Mouse (Mus musculus) CD4-positive, CD25-positive, alpha-beta regulatory T cell, adult 2 months (primary cell): ENCODE measurements at regions not wholly inside any gene's neighbourhood (a gene's known extent, or its start where the extent isn't known, plus 50 kb on each side); places are given as distances from the start of the nearest gene placed in this dataset.

Experiments
- DNase-seq: peaks from one replicate; pipeline ENCODE4 v3.0.0-alpha.2; 2012; ENCODE audit warnings: low read depth, low spot score

- no peak for DNase-seq
Measured at GRCm38 (mm10) chr17:72993134-72993533, 75.0 kb downstream of the Lbh start.

DNA sequence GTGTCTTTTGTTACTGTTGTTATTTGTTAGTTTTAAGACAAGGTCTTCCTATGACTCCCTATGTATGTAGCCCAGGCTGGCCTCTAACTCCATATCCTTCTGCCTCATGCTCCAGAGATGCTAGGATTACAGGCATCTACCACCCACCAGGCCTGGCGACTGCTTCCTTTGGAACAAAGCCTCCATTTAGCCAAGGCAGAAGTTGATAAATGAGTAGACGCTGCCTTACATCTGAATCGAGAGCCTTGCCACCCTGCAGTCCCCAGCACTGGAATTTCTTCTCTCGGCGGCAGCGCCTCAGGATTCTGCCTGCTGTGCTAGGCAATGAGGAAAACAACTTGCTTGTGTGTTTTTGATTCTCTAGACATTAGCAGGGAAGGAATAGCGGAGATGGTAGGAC is 75.5 kb downstream of the Lbh start:
- no peak for DNase-seq

GRCm38 (mm10) chr17:72996539-72996938 is 78.4 kb downstream of the Lbh start:
- peak; percentile 81 for DNase-seq

DNA sequence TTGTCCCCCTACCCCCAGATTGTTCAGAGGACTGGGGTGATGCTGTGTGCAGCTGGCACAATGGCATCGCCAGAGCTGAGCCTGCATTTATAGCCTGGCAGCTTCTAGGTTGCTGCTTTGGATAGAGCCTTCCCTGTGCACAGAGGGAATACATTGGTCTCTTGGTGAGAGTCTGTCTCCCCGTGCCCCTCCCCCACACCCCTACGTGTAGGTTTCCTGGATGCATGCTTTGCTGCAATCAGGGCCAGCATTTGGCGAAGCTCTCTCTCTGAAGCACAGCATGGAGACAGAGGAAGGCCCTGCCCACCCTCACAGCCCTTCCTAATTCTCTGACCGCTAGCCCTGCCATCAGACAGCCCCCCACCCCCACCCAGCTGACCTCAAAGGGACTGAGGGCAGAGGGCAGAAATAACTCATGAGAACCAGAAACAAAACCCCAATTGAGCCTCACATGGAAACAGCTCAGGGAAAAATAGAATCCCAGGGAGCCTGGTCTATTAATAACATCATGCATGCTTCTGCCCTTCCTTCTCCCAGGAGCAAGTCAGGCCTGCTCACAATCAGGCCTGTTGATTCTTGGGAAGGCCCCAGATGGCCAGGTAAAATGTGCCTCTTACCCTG is 79.3 kb downstream of the Lbh start:
- peak; percentile 50 for DNase-seq

- peak; percentile 83 for DNase-seq
Measured at GRCm38 (mm10) chr17:73005100-73005499, 87.0 kb downstream of the Lbh start.

- peak; percentile 81 for DNase-seq
Measured at GRCm38 (mm10) chr17:73008901-73009300, 90.8 kb downstream of the Lbh start.

- DNase-seq = peak; percentile 79
Measured at GRCm38 (mm10) chr17:73009962-73010361, 91.9 kb downstream of the Lbh start.

DNA sequence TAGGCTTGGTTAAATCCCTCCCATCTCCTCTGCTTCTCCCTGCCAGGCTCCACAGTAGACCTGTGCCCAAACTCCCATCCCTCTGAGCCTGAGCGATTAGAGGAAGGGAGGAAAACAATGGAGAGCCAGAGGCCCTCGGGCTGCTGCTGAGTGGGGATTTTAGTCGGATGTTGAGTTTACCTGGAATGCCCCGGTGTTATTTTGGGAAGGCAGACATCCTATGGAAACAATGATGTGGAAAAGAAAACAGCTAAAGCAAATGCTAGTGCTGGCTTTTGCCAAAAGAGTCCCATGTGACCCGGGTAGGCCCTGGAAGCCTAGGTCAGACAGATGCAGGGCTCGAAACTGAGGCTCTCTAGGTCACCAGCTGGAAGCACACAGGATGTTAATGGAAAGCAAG is 94.3 kb downstream of the Lbh start:
- DNase-seq = no peak

GRCm38 (mm10) chr17:73012954-73013353 is 94.8 kb upstream of the Lclat1 start:
- no peak for DNase-seq

DNA sequence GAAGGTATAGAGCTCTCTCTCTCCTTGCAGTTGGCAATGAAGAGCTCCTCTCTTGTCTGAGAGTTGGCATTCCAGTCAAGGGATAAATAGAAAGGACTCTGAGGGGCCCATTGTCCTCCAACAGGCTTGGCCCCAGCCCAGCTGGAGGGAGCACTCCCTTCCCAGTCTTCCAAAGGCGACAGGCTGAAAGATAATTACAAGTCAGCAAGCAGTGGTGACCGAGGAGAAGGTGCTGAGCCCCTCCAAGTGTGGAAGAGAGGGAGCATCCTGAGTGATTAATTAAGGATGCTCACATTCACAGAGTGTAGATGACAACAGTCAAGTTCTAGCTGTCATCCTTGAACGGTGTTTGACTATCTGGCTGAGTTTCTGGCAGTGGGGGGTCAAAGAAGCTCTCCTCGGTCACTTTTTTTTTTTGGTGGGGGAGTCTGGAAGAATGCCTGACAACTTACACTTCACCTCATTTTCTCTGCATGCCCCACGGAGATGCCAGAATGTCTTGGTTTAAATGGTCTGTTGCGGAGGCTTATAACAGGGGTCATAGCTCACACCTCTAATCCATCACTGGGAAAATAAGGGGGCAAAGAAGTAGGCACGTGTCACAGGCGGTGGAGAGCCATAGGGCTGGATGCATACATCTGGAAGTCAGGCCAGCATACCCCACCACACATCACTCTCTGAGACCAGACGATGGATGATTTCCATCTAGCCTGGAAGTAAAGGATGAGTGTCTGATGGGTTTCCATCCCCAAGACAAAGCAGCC is 93.5 kb upstream of the Lclat1 start:
- no peak for DNase-seq

- no peak for DNase-seq
Measured at GRCm38 (mm10) chr17:73017173-73017572, 90.6 kb upstream of the Lclat1 start.

- DNase-seq = no peak
Measured at GRCm38 (mm10) chr17:73022630-73023051, 85.1 kb upstream of the Lclat1 start.

DNA sequence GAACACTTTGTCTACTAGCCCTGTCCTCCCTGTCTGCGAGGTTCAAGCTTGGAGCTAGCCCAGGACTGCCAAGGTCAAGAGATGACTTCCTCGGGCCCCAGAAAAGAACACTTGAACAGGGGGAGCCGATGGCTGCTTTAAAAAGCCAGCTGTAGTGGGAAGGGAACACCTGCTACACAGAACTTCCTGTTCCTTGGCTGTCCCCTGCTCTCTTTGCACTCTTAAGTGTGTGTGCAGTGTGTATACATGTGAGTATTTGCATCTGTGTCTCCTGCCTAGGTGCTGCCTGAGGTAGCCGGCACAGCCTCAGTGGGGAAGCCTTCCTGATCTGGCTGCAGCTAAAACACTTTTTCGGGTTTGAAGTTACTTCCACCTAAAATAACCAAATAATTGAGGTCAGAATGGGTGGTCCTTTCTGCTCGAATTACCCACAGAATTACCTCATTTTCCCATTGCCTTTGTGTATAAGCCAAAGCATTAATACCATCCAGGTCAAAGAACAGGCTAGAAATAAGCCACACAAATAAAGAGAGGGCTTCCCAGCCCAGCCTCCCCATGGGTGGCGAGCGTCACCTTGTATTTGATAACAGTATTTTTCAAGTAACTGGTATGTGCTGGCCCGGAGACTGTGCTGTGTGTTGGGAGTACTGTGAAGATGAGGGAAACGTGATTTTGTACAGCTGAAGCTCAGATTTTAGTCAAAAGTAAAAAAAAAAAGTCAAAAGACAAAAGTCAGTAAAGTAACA is 84.2 kb upstream of the Lclat1 start:
- peak; percentile 22 for DNase-seq

DNA sequence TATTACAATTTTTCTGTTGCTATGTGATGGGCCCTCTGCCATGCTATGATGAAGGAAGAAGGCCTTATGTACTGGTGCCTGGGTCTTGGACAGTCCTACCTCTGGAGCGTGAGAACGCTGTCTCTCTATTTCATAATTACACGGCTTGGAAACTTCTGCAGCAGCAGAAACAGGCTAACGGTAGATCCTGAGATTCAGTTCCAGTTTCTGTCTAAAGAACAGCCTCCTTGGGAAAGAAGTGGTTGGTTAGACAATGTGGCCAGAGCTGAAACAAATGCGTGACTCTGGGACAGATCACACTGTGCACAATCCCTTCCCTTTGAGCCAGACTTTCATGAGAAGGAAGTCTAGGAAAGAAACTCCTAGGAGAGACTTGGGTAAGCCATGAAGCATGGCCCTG is 80.7 kb upstream of the Lclat1 start:
- no peak for DNase-seq

GRCm38 (mm10) chr17:73031796-73032195 is 76.0 kb upstream of the Lclat1 start:
- DNase-seq = no peak

- DNase-seq = peak; percentile 41
Measured at GRCm38 (mm10) chr17:73032326-73032725, 75.5 kb upstream of the Lclat1 start.

DNA sequence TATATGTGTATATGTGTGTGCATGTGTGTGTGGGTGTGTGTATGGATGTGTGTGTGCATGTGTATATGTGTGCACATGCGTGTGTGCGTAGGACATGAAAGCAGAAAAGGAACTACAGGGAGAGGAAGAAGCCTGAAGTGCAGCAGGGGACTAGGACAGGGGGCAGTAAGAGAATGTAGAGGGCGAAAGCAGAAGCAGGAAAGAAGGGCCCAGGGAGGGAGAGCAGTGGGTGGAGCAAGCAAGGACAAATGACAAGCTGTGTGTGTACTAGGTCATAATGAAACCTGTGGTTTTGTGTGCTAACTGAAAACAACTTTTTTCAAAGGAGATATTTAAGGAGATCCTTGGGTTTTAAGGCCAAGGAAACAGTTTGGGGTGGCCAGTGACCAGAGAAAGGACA is 73.4 kb upstream of the Lclat1 start:
- DNase-seq = peak; percentile 72

- DNase-seq = peak; percentile 60
Measured at GRCm38 (mm10) chr17:73034981-73035481, 72.8 kb upstream of the Lclat1 start.

DNA sequence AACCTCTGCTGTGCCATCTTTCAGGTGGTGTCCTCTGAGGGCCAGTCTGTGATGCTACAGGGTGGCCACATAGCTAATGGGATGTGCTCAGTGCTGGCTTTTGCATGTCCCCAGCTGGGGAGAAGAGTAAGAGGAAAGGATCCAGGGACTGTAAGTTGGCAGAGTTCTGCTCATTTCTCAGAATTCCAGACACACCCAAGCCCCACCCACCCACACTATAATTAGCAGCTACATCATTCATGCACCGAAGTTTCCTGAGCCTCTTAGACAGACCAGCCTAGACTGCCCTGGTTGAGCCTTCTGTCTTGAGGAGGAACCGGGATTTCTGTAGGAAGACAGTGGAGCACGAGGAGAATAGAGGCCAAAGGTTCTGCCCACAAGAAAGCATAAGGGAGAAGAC is 70.9 kb upstream of the Lclat1 start:
- DNase-seq = no peak

GRCm38 (mm10) chr17:73038586-73038985 is 69.2 kb upstream of the Lclat1 start:
- peak; percentile 28 for DNase-seq

GRCm38 (mm10) chr17:73044918-73045580 is 62.7 kb upstream of the Lclat1 start:
- no peak for DNase-seq

- DNase-seq = no peak
Measured at GRCm38 (mm10) chr17:73046985-73047384, 60.8 kb upstream of the Lclat1 start.
